Mouse (Mus musculus): ENCODE data around the gene Eme1.

GRCm38 (mm10) chr11:94687178-94687577, 33.4 kb upstream of the Eme1 start:
- TF ChIP-seq CTCF (IDR thresholded peaks at IDR 0.05; ENCODE audit: low read depth, low read length) (no peak), POLR2A (IDR thresholded peaks at IDR 0.05; ENCODE audit: borderline replicate concordance, low read depth, low read length) (no peak)
